Mouse (Mus musculus) forebrain, embryonic 13.5 days (tissue): ENCODE measurements around the gene Ptpre. TPM values are rescaled to one million over a fixed set of nuclear protein-coding genes. Genes with fewer than 3 reads are reported as not detected.

Experiments used
- ATAC-seq: fragments of 200-750 bp; cut with Nextera tagmentation; 2 replicates; pipeline ENCODE4 v1.8.0; 2017
- H3K27ac ChIP-seq: fragments of 300-500 bp; sonication (generic); 2 replicates; pipeline ENCODE4 v1.5.1; 2015; ENCODE audit warnings: inconsistent platforms, mild to moderate bottlenecking, moderate library complexity
- H3K27me3 ChIP-seq: fragments of 300-500 bp; sonication (generic); 2 replicates; pipeline ENCODE4 v1.6.1; 2015; ENCODE audit warnings: mild to moderate bottlenecking, inconsistent platforms
- H3K36me3 ChIP-seq: fragments of 300-500 bp; sonication (generic); 2 replicates; pipeline ENCODE4 v1.6.1; 2015; ENCODE audit warnings: mild to moderate bottlenecking, inconsistent platforms; ENCODE audit not compliant: poor library complexity, severe bottlenecking
- H3K4me1 ChIP-seq: fragments of 300-500 bp; sonication (generic); 2 replicates; pipeline ENCODE4 v1.6.1; 2015; ENCODE audit warnings: inconsistent platforms
- H3K4me2 ChIP-seq: fragments of 300-500 bp; sonication (generic); 2 replicates; pipeline ENCODE4 v1.6.1; 2015; ENCODE audit warnings: inconsistent platforms, mild to moderate bottlenecking, moderate library complexity
- H3K4me3 ChIP-seq: fragments of 300-500 bp; sonication (generic); 2 replicates; pipeline ENCODE4 v1.5.1; 2015; ENCODE audit warnings: mild to moderate bottlenecking, inconsistent platforms
- H3K9ac ChIP-seq: fragments of 300-500 bp; sonication (generic); 2 replicates; pipeline ENCODE4 v1.6.1; 2015; ENCODE audit warnings: mild to moderate bottlenecking, inconsistent platforms
- H3K9me3 ChIP-seq: fragments of 300-500 bp; sonication (generic); replicated peaks from 2 replicates; pipeline ENCODE4 v1.6.1; 2016; ENCODE audit warnings: inconsistent platforms
- WGBS: fragments of 180-500 bp; shearing (Covaris S2); methylation state at CpG from one replicate; pipeline ENCODE4 v1.1.7; 2015; 5-methylcytosine and 5-hydroxymethylcytosine counted together
- polyA plus RNA-seq: library from polyadenylated mRNA; unstranded; fragments of >200 nt; fragmentation: Nextera tagmentation; extraction: Ambion mirVana; gene quantifications from 2 replicates; pipeline ENCODE4 v1.2.1, GENCODE M21; 2015

The Ptpre gene
- polyA plus RNA-seq, 1 experiment from 2014 or later, result 2.3 TPM

DNA sequence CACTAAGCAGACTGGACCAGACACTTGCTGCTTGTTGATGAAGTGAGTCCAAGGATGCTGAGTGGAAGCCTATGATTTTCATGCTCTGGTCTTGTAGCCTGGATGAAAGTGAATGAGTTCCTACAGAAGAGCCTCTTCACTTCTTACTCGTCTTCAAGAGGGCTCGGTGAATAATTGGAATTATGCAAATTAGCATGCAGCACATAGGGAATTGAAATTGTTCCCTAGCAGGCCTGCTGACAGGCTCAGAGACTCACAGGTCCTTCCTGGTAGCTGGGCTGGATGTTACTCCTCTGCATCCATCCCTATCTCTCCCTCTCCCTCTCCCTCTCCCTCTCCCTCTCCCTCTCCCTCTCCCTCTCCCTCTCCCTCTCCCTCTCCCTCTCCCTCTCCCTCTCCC, 102.1 kb downstream of the Ptpre start:
- no peak for ATAC-seq
- 12% methylated on average over 2 of the region's 2 CpGs for WGBS

DNA sequence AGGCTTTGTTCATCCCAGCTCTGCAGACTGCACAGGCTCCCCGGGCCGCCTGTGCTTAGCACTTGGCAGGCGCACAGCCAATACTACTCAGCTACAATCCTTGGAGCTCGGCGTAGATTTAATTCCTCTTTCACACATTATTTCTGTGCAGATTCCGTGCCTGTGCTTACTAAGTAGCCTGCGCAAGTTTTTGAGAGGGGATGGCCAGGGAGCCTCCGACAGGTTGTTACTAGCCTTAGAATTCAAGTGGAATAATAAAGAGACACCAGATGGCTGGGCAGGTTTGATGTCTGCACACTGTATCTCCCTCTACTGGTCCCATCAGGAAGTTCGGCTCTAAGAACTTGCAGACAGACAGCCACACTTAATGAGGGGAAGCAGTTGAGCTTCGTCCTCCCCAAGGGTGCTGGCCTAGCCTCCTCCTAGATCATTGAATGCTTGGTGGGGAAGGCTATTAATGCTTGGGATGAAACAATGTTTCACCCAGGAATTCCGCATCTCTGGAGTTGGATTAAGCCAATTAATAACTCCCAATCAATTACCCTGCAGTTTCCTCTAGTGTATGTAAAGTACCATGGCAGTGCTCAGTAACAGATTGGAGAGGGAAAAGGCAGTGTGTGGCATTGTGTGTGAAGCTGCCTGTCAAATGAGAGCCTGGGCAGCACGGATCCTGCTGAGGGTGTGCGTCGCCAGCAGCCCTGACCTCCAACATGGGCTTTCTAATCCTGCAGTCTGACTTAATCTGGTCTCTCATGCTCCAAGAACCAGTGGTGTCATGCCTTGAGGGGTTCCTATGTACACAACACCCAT, 104.6 kb downstream of the Ptpre start:
- Histone ChIP-seq H3K9ac (no peak overlapping the region), H3K4me1 (peaks cover 29% of the 10 kb centered on the region), H3K4me2 (peak overlapping the region; percentile 31; the same call in 1 of the 2 replicates), H3K36me3 (no peaks in the 10 kb centered on the region), H3K4me3 (no peak overlapping the region), H3K27ac (peak overlapping the region; percentile 31), H3K9me3 (no peaks in the 10 kb centered on the region), H3K27me3 (peaks cover 14% of the 10 kb centered on the region)
- 41% methylated on average over 14 of the region's 14 CpGs for WGBS
- peak; percentile 85 for ATAC-seq

More for the DNA sequence above, 102.1 kb downstream of the Ptpre start:
- Histone ChIP-seq H3K9me3 (no peaks in the 10 kb centered on the region), H3K36me3 (no peaks in the 10 kb centered on the region), H3K4me2 (no peak overlapping the region), H3K27me3 (peaks cover 22% of the 10 kb centered on the region), H3K4me1 (peaks cover 49% of the 10 kb centered on the region), H3K27ac (no peak overlapping the region), H3K4me3 (no peak overlapping the region), H3K9ac (no peak overlapping the region)

DNA sequence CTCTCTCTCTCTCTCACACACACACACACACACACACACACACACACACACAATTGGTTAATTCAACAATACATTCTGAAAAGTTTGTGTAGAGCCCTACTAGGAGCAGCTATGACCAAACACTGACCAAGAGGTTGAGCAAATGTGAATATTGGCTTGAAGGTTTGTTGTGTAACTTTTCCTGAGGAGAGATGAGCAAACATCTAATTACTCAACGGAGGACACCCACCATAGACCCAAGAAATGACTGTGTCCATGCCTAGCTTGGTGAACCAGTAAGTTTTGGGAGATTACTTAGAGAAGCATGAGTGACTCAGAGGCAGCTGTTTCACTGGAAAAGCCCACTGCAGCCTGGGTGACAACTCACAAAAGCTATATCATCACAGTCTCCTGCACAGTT, 107.2 kb downstream of the Ptpre start:
- H3K36me3 ChIP-seq, result no peaks in the 10 kb centered on the region
- H3K9ac ChIP-seq, result no peak overlapping the region
- no peak overlapping the region for H3K4me3 ChIP-seq
- no peak overlapping the region for H3K27ac ChIP-seq
- H3K4me2 ChIP-seq, result no peak overlapping the region
- H3K4me1 ChIP-seq, result peaks cover 17% of the 10 kb centered on the region
- 0 out of 2 replicates have a peak, but pooled peaks cover 2% of the 10 kb centered on the region for H3K9me3 ChIP-seq
- ATAC-seq, result no peak
- H3K27me3 ChIP-seq, result no peaks in the 10 kb centered on the region
- WGBS, result 91% methylated on average over 1 of the region's 1 CpGs

DNA sequence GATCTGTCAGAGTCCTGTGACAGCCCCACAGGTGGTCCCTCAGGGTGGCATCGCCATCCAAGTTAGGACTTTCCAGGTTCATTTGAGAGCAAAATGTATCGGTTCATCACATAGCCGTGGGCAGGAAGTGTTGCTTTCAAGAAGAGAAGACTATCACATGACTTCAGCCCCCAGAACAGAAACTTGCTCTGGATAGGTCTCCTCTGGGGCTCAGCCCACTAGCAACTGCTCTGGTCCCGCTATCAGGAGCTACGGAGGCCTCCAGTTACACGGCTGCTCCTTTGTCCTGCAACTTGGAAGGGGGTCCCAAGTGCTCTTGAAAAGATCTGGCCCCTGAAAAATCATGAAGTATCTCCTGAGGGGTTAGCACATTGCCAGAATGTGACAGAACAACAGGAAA, 109.7 kb downstream of the Ptpre start:
- ATAC-seq, result no peak
- Histone ChIP-seq H3K9me3 (0 out of 2 replicates have a peak, but pooled peaks cover 2% of the 10 kb centered on the region), H3K9ac (no peak overlapping the region), H3K4me2 (no peak overlapping the region), H3K27ac (no peak overlapping the region), H3K4me3 (no peak overlapping the region), H3K36me3 (no peaks in the 10 kb centered on the region), H3K27me3 (no peaks in the 10 kb centered on the region), H3K4me1 (peaks cover 4% of the 10 kb centered on the region)
- 87% methylated on average over 6 of the region's 6 CpGs for WGBS

DNA sequence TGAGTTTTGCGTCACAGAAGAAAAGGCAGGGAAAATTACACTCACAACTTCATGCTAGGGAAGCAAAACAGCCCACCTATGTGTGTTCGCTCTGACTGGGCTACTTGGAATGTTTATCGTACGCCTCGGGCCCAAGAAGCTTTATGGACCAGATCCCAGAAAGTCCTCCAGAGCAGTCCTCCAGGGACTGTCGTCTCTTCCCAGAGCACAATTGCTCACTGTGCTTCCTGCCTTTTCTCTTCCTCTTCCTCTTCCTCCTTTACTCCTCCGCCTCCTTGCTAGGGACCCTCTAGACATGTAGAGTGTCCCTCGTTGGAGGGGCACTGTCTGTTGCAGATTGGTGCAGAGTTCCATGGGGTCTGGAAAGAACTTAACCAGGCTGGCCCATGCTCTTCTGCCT, 111.5 kb downstream of the Ptpre start:
- 89% methylated on average over 8 of the region's 8 CpGs for WGBS
- Histone ChIP-seq H3K27me3 (no peaks in the 10 kb centered on the region), H3K9ac (no peak overlapping the region), H3K4me3 (no peak overlapping the region), H3K9me3 (0 out of 2 replicates have a peak, but pooled peaks cover 2% of the 10 kb centered on the region), H3K4me1 (no peaks in the 10 kb centered on the region), H3K4me2 (no peak overlapping the region), H3K27ac (no peak overlapping the region), H3K36me3 (no peaks in the 10 kb centered on the region)
- no peak for ATAC-seq

DNA sequence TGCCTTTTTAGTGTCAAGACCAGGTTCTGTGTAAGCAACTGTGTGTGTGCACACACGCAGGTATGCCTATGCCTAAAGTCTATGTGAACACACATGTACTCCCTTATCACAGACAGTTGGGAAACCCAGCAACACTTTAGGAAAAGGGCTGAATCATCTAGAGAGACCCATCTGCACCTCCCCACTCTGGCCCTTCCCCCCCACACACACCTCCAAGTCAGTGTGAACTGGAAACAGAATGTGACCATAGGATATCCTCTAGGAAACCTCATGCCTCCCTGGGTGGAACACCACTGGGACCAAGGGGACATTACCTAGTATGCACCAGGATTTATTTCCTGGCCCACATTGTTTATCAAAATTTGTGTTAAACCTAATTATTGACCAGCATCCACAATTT, 112.0 kb downstream of the Ptpre start:
- 97% methylated on average over 1 of the region's 1 CpGs for WGBS

DNA sequence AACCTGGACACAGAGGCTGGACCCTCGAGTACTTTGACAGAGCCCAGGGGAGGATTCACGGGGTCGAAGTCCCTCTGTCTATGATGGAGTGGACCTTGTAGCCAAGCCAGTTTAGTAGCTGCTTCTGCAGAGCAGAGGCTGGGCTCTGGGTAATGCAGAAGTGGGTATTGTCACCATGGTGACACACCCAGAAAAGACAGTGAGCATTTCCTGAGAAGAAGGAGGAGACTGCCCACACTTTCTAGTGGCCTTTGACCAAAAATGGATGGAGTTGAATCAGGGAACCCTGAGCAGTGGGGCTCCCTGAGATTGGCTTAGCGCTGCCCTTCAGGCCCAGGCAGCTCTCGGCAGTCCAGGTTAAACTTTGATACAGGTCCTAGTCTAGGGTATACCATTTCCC, 112.8 kb downstream of the Ptpre start:
- Histone ChIP-seq H3K4me1 (no peaks in the 10 kb centered on the region), H3K4me3 (no peak overlapping the region), H3K27ac (no peak overlapping the region), H3K36me3 (no peaks in the 10 kb centered on the region), H3K9me3 (0 out of 2 replicates have a peak, but pooled peaks cover 2% of the 10 kb centered on the region), H3K9ac (no peak overlapping the region), H3K4me2 (no peak overlapping the region), H3K27me3 (no peaks in the 10 kb centered on the region)
- 88% methylated on average over 5 of the region's 5 CpGs for WGBS
- no peak for ATAC-seq

More for the DNA sequence above, 112.0 kb downstream of the Ptpre start:
- 0 out of 2 replicates have a peak, but pooled peaks cover 2% of the 10 kb centered on the region for H3K9me3 ChIP-seq
- H3K27me3 ChIP-seq, result no peaks in the 10 kb centered on the region
- no peak overlapping the region for H3K4me3 ChIP-seq
- no peaks in the 10 kb centered on the region for H3K4me1 ChIP-seq
- H3K9ac ChIP-seq, result no peak overlapping the region
- H3K36me3 ChIP-seq, result no peaks in the 10 kb centered on the region
- ATAC-seq, result no peak
- H3K27ac ChIP-seq, result no peak overlapping the region
- H3K4me2 ChIP-seq, result no peak overlapping the region

DNA sequence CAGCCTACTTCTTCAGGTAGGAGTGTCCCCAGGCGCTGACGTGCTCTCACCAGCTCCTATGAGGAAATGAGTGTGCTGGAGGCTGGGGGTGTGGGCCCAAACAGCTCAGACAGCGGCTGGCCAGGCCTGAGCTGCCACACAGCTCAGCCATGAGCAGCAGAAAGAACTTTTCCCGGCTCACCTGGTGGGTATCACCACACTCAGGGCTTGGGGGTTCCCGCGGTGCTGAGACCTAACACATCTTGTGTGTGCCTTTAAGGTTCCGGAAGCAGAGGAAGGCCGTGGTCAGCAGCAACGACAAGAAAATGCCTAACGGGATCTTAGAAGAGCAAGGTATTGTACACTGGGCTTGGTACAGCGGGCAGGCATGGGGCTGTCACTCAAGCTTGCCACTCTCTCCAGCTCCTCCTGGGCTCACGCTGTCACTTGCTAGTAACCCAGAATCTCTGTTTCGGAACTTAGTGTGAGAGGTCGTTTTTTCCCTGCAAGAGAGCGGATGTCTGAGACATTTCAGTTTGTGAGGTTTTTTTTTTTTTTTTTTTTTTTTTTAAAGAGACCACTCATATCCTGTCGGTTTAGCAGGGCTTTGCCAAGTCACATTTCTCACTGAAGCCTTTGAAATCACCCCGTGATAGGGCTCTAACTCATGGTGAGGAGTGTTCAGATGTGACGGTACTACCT, 114.7 kb downstream of the Ptpre start:
- no peaks in the 10 kb centered on the region for H3K4me1 ChIP-seq
- no peaks in the 10 kb centered on the region for H3K36me3 ChIP-seq
- no peak for ATAC-seq
- 0 out of 2 replicates have a peak, but pooled peaks cover 2% of the 10 kb centered on the region for H3K9me3 ChIP-seq
- H3K27me3 ChIP-seq, result no peaks in the 10 kb centered on the region
- no peak overlapping the region for H3K27ac ChIP-seq
- no peak overlapping the region for H3K9ac ChIP-seq
- H3K4me2 ChIP-seq, result no peak overlapping the region
- 74% methylated on average over 18 of the region's 18 CpGs for WGBS
- H3K4me3 ChIP-seq, result no peak overlapping the region

DNA sequence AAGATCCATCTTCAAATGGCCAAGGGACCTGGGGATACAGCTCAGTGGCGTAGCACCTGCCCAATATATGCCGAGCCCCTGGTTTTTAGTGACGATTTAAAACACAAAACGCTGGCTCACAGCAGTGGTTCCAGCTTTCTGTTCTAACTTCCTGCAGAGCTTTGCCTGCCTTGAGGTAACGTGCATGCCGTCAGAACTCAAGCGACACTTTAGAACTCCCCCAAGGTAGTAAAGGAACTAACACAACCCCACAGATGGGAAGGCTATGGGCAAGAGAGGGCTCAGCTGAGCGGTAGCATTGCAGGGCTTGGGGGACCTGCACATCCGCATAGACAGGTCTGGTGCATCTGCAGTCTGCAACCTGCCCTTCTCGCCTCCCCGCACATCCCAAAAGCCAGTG, 115.5 kb downstream of the Ptpre start:
- no peak for ATAC-seq
- Histone ChIP-seq H3K4me1 (no peaks in the 10 kb centered on the region), H3K27ac (no peak overlapping the region), H3K4me3 (no peak overlapping the region), H3K27me3 (no peaks in the 10 kb centered on the region), H3K4me2 (no peak overlapping the region), H3K9me3 (0 out of 2 replicates have a peak, but pooled peaks cover 2% of the 10 kb centered on the region), H3K9ac (no peak overlapping the region), H3K36me3 (no peaks in the 10 kb centered on the region)
- WGBS, result 72% methylated on average over 11 of the region's 11 CpGs

DNA sequence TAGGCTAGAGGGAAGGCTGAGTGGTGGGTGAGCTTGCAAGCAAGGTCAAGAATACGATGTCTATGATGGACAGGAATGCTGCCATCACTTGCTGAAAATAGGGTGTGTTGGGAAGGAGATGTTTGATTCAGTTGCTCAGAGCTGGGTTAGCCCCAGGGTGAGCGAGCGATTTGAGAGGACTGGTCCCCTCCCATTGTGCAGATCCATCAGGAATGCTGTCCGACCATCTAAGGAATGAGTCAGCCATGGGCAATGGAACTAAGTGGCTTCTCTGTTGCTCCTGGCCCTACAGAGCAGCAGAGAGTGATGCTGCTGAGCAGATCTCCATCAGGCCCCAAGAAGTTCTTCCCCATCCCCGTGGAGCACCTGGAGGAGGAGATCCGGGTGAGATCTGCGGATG, 116.3 kb downstream of the Ptpre start:
- Histone ChIP-seq H3K36me3 (no peaks in the 10 kb centered on the region), H3K27me3 (no peaks in the 10 kb centered on the region), H3K9me3 (no peaks in the 10 kb centered on the region), H3K27ac (no peak overlapping the region), H3K4me1 (no peaks in the 10 kb centered on the region), H3K4me3 (no peak overlapping the region), H3K9ac (no peak overlapping the region), H3K4me2 (no peak overlapping the region)
- no peak for ATAC-seq
- WGBS, result 85% methylated on average over 7 of the region's 7 CpGs

DNA sequence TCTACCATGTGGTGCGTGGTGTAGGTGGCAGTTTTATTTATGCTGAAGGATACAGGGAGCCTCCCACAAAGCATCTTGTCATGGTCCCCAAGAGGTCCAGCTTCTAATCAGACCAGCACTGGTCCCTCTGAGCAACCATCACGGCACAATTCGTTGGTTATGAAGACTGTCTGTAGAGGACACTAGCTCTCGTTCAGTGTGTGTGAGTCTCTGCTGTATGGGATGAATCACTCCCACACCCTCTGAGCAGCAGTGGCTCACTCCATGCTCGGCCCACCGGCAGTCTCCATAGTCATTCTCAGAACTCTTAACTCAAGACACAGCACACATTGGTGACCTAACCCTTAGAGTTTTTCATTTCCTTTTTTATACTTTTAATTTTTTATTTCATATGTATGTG, 117.0 kb downstream of the Ptpre start:
- no peak for ATAC-seq
- Histone ChIP-seq H3K9me3 (no peaks in the 10 kb centered on the region), H3K36me3 (no peaks in the 10 kb centered on the region), H3K9ac (no peak overlapping the region), H3K4me1 (no peaks in the 10 kb centered on the region), H3K27me3 (no peaks in the 10 kb centered on the region), H3K27ac (no peak overlapping the region), H3K4me3 (no peak overlapping the region), H3K4me2 (no peak overlapping the region)
- 92% methylated on average over 6 of the region's 6 CpGs for WGBS

DNA sequence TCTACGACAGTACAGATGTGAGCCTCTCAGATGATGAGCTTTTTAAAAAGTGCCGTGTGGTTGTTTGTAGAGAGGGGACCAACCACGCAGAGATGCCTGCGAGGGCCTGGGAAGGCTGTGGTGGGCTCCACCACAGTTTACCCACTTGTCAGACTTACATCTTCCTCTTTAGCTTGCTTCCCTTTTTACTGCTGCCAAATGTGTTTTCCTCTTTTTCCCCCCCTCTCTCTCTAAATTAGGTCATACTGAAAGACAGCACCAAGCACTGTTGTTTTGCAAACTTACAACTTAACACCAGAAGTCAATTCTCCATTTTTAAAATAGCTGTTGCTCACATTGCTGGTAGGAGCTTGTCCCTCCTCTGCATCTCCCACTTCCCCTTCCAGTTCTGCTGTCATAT, 117.8 kb downstream of the Ptpre start:
- H3K4me1 ChIP-seq, result no peaks in the 10 kb centered on the region
- no peak overlapping the region for H3K9ac ChIP-seq
- H3K27ac ChIP-seq, result no peak overlapping the region
- no peak overlapping the region for H3K4me2 ChIP-seq
- H3K36me3 ChIP-seq, result no peaks in the 10 kb centered on the region
- no peaks in the 10 kb centered on the region for H3K9me3 ChIP-seq
- 89% methylated on average over 4 of the region's 4 CpGs for WGBS
- ATAC-seq, result no peak
- H3K27me3 ChIP-seq, result no peaks in the 10 kb centered on the region
- no peak overlapping the region for H3K4me3 ChIP-seq
